Mouse (Mus musculus) embryonic facial prominence, embryonic 13.5 days (tissue): ENCODE measurements around the gene Gjb3. TPM values are rescaled to one million over a fixed set of nuclear protein-coding genes. Genes with fewer than 3 reads are reported as not detected.

ENCODE experiments used
- ATAC-seq: fragments of 200-750 bp; cut with Nextera tagmentation; 2 replicates; pipeline ENCODE4 v1.8.0; 2017; ENCODE audit warnings: low read depth; ENCODE audit not compliant: insufficient number of reproducible peaks, insufficient read depth, low FRiP score, low TSS enrichment
- H3K27ac ChIP-seq: fragments of 300-500 bp; sonication (generic); 2 replicates; pipeline ENCODE4 v1.5.1; 2015; ENCODE audit warnings: moderate library complexity, mild to moderate bottlenecking, inconsistent platforms
- H3K27me3 ChIP-seq: fragments of 300-500 bp; sonication (generic); 2 replicates; pipeline ENCODE4 v1.6.1; 2015; ENCODE audit warnings: mild to moderate bottlenecking, inconsistent platforms
- H3K36me3 ChIP-seq: fragments of 300-500 bp; sonication (generic); 2 replicates; pipeline ENCODE4 v1.6.1; 2015; ENCODE audit warnings: mild to moderate bottlenecking, inconsistent platforms
- H3K4me1 ChIP-seq: fragments of 300-500 bp; sonication (generic); 2 replicates; pipeline ENCODE4 v1.6.1; 2015; ENCODE audit warnings: inconsistent platforms
- H3K4me2 ChIP-seq: fragments of 300-500 bp; sonication (generic); 2 replicates; pipeline ENCODE4 v1.6.1; 2015; ENCODE audit warnings: moderate library complexity, mild to moderate bottlenecking, inconsistent platforms
- H3K4me3 ChIP-seq: fragments of 300-500 bp; sonication (generic); 2 replicates; pipeline ENCODE4 v1.5.1; 2015; ENCODE audit warnings: mild to moderate bottlenecking, inconsistent platforms
- H3K9ac ChIP-seq: fragments of 300-500 bp; sonication (generic); 2 replicates; pipeline ENCODE4 v1.6.1; 2015; ENCODE audit warnings: mild to moderate bottlenecking, inconsistent platforms
- H3K9me3 ChIP-seq: fragments of 300-500 bp; sonication (generic); 2 replicates; pipeline ENCODE4 v1.6.1; 2016; ENCODE audit warnings: inconsistent platforms
- WGBS: fragments of 180-500 bp; shearing (Covaris S2); methylation state at CpG from one replicate; pipeline ENCODE4 v1.1.7; 2015; ENCODE audit warnings: mixed read lengths; 5-methylcytosine and 5-hydroxymethylcytosine counted together
- polyA plus RNA-seq: library from polyadenylated mRNA; unstranded; fragments of >200 nt; fragmentation: Nextera tagmentation; extraction: Ambion mirVana; gene quantifications from 2 replicates; pipeline ENCODE4 v1.2.1, GENCODE M21; 2015

Gjb3 gene
- polyA plus RNA-seq, 1 experiment from 2014 or later = 4.7 TPM

DNA sequence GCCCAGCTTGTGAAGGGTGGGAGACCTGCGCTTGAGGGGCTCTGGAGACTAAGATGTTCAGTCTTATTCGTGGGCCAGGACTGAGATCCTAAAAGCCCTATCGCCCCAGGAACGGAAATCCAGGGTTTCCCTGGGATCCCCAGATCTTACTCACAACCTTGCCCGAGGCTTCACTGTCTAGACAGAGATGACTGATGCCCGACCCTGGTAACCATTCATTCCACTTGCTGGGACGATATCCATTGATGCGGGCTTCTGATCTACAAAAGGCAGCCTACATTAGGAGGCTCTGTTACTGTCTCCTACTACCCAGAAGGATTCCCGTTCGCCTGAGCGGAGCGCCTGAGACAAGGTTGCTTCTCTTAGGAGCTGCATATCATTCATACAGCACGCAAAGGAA is 527 bp upstream of the Gjb3 start:
- H3K4me3 ChIP-seq = no peak overlapping the region
- H3K4me2 ChIP-seq = peak overlapping the region; percentile 56
- peaks cover 72% of the 10 kb centered on the region for H3K27me3 ChIP-seq
- H3K4me1 ChIP-seq = peaks cover 22% of the 10 kb centered on the region
- no peak overlapping the region for H3K27ac ChIP-seq
- no peaks in the 10 kb centered on the region for H3K36me3 ChIP-seq
- WGBS = 15% methylated on average over 13 of the region's 13 CpGs
- H3K9me3 ChIP-seq = no peaks in the 10 kb centered on the region
- no peak for ATAC-seq
- H3K9ac ChIP-seq = no peak overlapping the region; the same call in 1 of the 2 replicates

DNA sequence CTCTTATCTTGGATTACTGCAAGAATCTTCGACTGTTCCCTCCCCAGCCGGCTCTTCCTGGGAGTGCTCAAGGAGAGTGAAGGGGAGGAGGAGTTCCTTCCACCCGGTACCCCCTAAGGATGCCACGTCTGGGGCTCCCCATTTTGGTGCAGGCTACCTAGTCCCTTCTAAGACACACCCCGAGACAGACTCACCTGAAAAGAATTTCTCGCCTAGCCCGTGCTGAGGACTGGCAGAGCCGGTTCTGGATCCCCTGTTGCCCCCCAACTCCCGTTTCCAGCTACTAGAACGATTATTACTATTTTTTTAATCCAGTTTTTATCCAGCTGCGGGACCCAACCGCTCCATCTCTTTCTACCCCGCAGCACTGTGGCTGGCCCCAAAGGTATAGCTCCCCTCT is 893 bp downstream of the Gjb3 start:
- Histone ChIP-seq H3K9me3 (no peaks in the 10 kb centered on the region), H3K27ac (peak overlapping the region; percentile 64), H3K27me3 (peaks cover 84% of the 10 kb centered on the region), H3K4me2 (peak overlapping the region; percentile 56), H3K4me3 (peak overlapping the region; percentile 32), H3K36me3 (no peaks in the 10 kb centered on the region), H3K9ac (peak overlapping the region; percentile 61; the same call in 1 of the 2 replicates), H3K4me1 (peaks cover 22% of the 10 kb centered on the region)
- 0% methylated on average over 13 of the region's 13 CpGs for WGBS
- ATAC-seq = no peak

DNA sequence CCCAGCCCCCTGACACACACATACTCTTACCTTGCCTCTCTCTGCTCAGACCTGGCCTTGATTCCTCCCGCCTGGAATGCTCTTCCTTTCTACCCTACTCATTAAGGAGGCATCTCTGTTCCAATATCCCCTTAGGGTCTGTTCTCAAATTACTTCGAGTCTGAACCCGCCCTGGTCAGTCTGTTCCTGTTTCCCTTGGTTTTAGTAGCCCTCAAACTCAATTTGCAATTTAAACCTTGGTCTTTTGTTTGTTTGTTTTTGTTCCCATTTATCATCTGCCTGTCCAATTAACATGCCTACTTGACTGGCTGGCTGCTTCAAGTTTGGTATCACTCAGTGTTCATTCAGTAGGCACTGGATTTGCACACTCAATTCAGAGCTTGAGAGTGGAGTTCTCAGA is 1.6 kb downstream of the Gjb3 start:
- WGBS = 3% methylated on average over 3 of the region's 3 CpGs
- Histone ChIP-seq H3K27me3 (peaks cover 79% of the 10 kb centered on the region), H3K4me2 (peak overlapping the region; percentile 56; the same call in 1 of the 2 replicates), H3K9me3 (no peaks in the 10 kb centered on the region), H3K4me1 (peaks cover 22% of the 10 kb centered on the region), H3K27ac (no peak overlapping the region; the same call in 1 of the 2 replicates), H3K36me3 (no peaks in the 10 kb centered on the region), H3K4me3 (no peak overlapping the region), H3K9ac (no peak overlapping the region)
- no peak for ATAC-seq

- 58% methylated on average over 7 of the region's 7 CpGs for WGBS
- Histone ChIP-seq H3K27me3 (peaks cover 76% of the 10 kb centered on the region), H3K27ac (no peak overlapping the region)
Measured at GRCm38 (mm10) chr4:127328378-127328777, 2.3 kb downstream of the Gjb3 start.

DNA sequence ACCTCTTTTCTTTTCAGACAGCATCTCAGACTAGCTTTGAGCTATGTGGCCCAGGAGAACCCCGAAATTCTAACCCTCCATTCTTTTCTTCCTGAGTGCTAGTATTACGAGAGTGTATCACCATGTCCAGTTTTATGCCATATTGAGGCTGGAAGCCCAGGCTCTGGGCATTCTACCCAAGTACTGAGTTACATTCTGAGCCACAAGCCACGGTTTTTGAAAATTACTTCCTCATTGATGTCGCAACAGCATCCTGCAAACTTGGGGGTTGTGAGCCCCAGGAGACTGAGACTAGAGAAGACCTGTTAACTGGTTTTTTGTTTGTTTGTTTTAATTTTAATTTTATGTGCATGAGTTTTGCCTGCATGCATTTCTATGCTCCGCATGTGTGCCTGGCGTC is 2.9 kb downstream of the Gjb3 start:
- Histone ChIP-seq H3K9ac (no peak overlapping the region), H3K4me2 (no peak overlapping the region), H3K4me3 (no peak overlapping the region), H3K27ac (no peak overlapping the region), H3K9me3 (no peaks in the 10 kb centered on the region), H3K4me1 (peaks cover 22% of the 10 kb centered on the region), H3K36me3 (no peaks in the 10 kb centered on the region), H3K27me3 (peaks cover 72% of the 10 kb centered on the region)
- no peak for ATAC-seq
- 52% methylated on average over 6 of the region's 6 CpGs for WGBS

More at GRCm38 (mm10) chr4:127328378-127328777, 2.3 kb downstream of the Gjb3 start:
- Histone ChIP-seq H3K9ac (no peak overlapping the region), H3K4me1 (peaks cover 22% of the 10 kb centered on the region), H3K4me2 (no peak overlapping the region), H3K36me3 (no peaks in the 10 kb centered on the region), H3K4me3 (no peak overlapping the region), H3K9me3 (no peaks in the 10 kb centered on the region)
- ATAC-seq = no peak

GRCm38 (mm10) chr4:127327258-127327657 is 3.4 kb downstream of the Gjb3 start:
- ATAC-seq = no peak
- no peaks in the 10 kb centered on the region for H3K9me3 ChIP-seq
- WGBS = 56% methylated on average over 7 of the region's 7 CpGs
- H3K4me2 ChIP-seq = no peak overlapping the region
- no peak overlapping the region for H3K4me3 ChIP-seq
- no peak overlapping the region for H3K9ac ChIP-seq
- H3K27me3 ChIP-seq = peaks cover 67% of the 10 kb centered on the region
- no peaks in the 10 kb centered on the region for H3K36me3 ChIP-seq
- H3K27ac ChIP-seq = no peak overlapping the region
- peaks cover 22% of the 10 kb centered on the region for H3K4me1 ChIP-seq

- Histone ChIP-seq H3K27ac (no peak overlapping the region), H3K4me3 (no peak overlapping the region), H3K4me2 (no peak overlapping the region), H3K9ac (no peak overlapping the region), H3K9me3 (no peaks in the 10 kb centered on the region), H3K36me3 (no peaks in the 10 kb centered on the region), H3K27me3 (peaks cover 47% of the 10 kb centered on the region), H3K4me1 (peaks cover 10% of the 10 kb centered on the region; the same call in 1 of the 2 replicates)
- ATAC-seq = no peak
- WGBS = 89% methylated on average over 5 of the region's 5 CpGs
Measured at GRCm38 (mm10) chr4:127325276-127325675, 5.4 kb downstream of the Gjb3 start.

DNA sequence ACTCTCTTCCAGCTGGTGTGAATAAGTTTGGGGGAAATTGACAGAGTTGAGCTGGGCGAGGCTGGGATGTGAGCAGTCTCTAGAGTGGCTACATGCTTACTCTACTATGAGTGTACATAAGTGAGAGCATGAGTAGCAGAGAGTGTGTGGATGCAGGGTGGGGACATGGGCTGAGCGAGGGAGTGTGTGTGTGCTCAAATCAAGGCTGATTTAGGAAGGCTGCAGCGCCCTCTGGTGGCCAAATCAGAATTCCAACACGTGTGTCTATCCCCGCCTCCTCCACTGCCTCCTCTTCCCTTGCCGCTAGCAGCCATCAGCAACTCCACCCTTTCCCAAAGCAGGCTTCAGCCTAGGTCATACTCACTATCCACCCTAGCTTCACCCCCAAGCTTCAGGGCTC is 5.9 kb downstream of the Gjb3 start:
- 7% methylated on average over 6 of the region's 6 CpGs for WGBS
- ATAC-seq = no peak; the same call in 1 of the 2 replicates

GRCm38 (mm10) chr4:127324296-127324695 is 6.3 kb downstream of the Gjb3 start:
- Histone ChIP-seq H3K9me3 (no peaks in the 10 kb centered on the region), H3K4me3 (no peak overlapping the region), H3K36me3 (no peaks in the 10 kb centered on the region), H3K27ac (no peak overlapping the region), H3K27me3 (peaks cover 37% of the 10 kb centered on the region), H3K4me2 (no peak overlapping the region), H3K9ac (no peak overlapping the region), H3K4me1 (0 out of 2 replicates have a peak, but pooled peaks cover 3% of the 10 kb centered on the region)
- ATAC-seq = no peak
- WGBS = 77% methylated on average over 10 of the region's 10 CpGs

More for the DNA sequence above, 5.9 kb downstream of the Gjb3 start:
- no peak overlapping the region for H3K4me2 ChIP-seq
- no peak overlapping the region for H3K4me3 ChIP-seq
- H3K9ac ChIP-seq = no peak overlapping the region
- H3K4me1 ChIP-seq = 0 out of 2 replicates have a peak, but pooled peaks cover 6% of the 10 kb centered on the region
- H3K27ac ChIP-seq = no peak overlapping the region
- H3K27me3 ChIP-seq = peaks cover 42% of the 10 kb centered on the region
- H3K9me3 ChIP-seq = no peaks in the 10 kb centered on the region
- no peaks in the 10 kb centered on the region for H3K36me3 ChIP-seq

DNA sequence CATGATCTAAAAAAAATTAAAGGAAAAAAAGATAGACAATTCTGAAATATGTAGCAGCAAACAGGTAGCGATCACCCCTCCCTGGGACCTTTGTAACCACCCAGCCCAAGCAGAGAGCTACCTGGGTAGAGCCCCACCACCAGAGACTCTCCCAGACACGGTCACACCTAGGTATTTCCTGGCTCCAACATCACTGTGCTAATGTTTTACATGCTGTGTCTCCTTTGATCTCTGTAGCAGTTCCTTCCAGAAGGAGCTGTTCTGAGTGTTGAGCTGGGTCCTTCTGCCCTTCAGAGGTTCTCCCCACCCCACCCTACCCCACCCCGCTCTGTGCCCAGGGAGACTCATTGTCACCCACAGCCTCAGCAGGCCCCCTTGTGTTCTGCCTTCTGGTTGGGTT is 7.0 kb downstream of the Gjb3 start:
- Histone ChIP-seq H3K4me3 (no peak overlapping the region), H3K27ac (no peak overlapping the region), H3K36me3 (no peaks in the 10 kb centered on the region), H3K9ac (no peak overlapping the region), H3K9me3 (no peaks in the 10 kb centered on the region), H3K27me3 (peaks cover 31% of the 10 kb centered on the region), H3K4me1 (no peaks in the 10 kb centered on the region), H3K4me2 (no peak overlapping the region)
- ATAC-seq = no peak
- WGBS = 91% methylated on average over 3 of the region's 3 CpGs

- 4% methylated on average over 3 of the region's 3 CpGs for WGBS
- no peak overlapping the region for H3K4me3 ChIP-seq
- ATAC-seq = no peak
Measured at GRCm38 (mm10) chr4:127319613-127320012, 11.0 kb downstream of the Gjb3 start.

GRCm38 (mm10) chr4:127317143-127317542 is 13.5 kb downstream of the Gjb3 start:
- WGBS = 56% methylated on average over 4 of the region's 4 CpGs
- Histone ChIP-seq H3K4me1 (peaks cover 19% of the 10 kb centered on the region), H3K9ac (no peak overlapping the region), H3K4me3 (no peak overlapping the region), H3K27me3 (peaks cover 25% of the 10 kb centered on the region), H3K27ac (no peak overlapping the region), H3K4me2 (no peak overlapping the region), H3K36me3 (no peaks in the 10 kb centered on the region), H3K9me3 (no peaks in the 10 kb centered on the region)
- ATAC-seq = no peak

More at GRCm38 (mm10) chr4:127319613-127320012, 11.0 kb downstream of the Gjb3 start:
- Histone ChIP-seq H3K27me3 (peaks cover 3% of the 10 kb centered on the region), H3K9me3 (no peaks in the 10 kb centered on the region), H3K4me2 (no peak overlapping the region), H3K4me1 (no peaks in the 10 kb centered on the region), H3K36me3 (no peaks in the 10 kb centered on the region), H3K9ac (no peak overlapping the region), H3K27ac (no peak overlapping the region)
